Mouse (Mus musculus): ENCODE data around the gene Gucy2e. TPM values are rescaled to one million over a fixed set of nuclear protein-coding genes. Genes with fewer than 3 reads are reported as not detected.
A peak's percentile ranks its signal among the peaks of the same experiment; 100 is the strongest.

Gene Gucy2e
- polyA plus RNA-seq, 1 experiment, result not detected

GRCm38 (mm10) chr11:69249131-69249530 lies 12.3 kb upstream of the Gucy2e start:
- Histone ChIP-seq H3K4me3 (ENCODE audit: insufficient read depth, low read length) (no peak overlapping the region), H3K27ac (ENCODE audit: insufficient read depth, low read depth, low read length) (no peak overlapping the region), H3K4me1 (ENCODE audit: control insufficient read depth, insufficient read depth, low read length) (peaks cover 9% of the 10 kb centered on the region)
- TF ChIP-seq CTCF (IDR thresholded peaks at IDR 0.05; ENCODE audit: low read depth, low read length), result no peak
- TF ChIP-seq POLR2A (IDR thresholded peaks at IDR 0.05; ENCODE audit: borderline replicate concordance, low read depth, low read length), result no peak

GRCm38 (mm10) chr11:69245643-69246042 lies 8.8 kb upstream of the Gucy2e start:
- H3K27ac ChIP-seq (ENCODE audit: insufficient read depth, low read depth, low read length), result peak overlapping the region; percentile 83
- no peak for TF ChIP-seq POLR2A (IDR thresholded peaks at IDR 0.05; ENCODE audit: borderline replicate concordance, low read depth, low read length)
- no peak for TF ChIP-seq CTCF (IDR thresholded peaks at IDR 0.05; ENCODE audit: low read depth, low read length)
- peaks cover 9% of the 10 kb centered on the region for H3K4me1 ChIP-seq (ENCODE audit: control insufficient read depth, insufficient read depth, low read length)
- peak overlapping the region; percentile 14; the same call in 1 of the 2 replicates for H3K4me3 ChIP-seq (ENCODE audit: insufficient read depth, low read length)

GRCm38 (mm10) chr11:69244911-69245310 lies 8.1 kb upstream of the Gucy2e start:
- Histone ChIP-seq H3K27ac (ENCODE audit: insufficient read depth, low read depth, low read length) (no peak overlapping the region), H3K4me3 (ENCODE audit: insufficient read depth, low read length) (no peak overlapping the region; the same call in 1 of the 2 replicates), H3K4me1 (ENCODE audit: control insufficient read depth, insufficient read depth, low read length) (peaks cover 9% of the 10 kb centered on the region)
- no peak for TF ChIP-seq POLR2A (IDR thresholded peaks at IDR 0.05; ENCODE audit: borderline replicate concordance, low read depth, low read length)
- no peak for TF ChIP-seq CTCF (IDR thresholded peaks at IDR 0.05; ENCODE audit: low read depth, low read length)

DNA sequence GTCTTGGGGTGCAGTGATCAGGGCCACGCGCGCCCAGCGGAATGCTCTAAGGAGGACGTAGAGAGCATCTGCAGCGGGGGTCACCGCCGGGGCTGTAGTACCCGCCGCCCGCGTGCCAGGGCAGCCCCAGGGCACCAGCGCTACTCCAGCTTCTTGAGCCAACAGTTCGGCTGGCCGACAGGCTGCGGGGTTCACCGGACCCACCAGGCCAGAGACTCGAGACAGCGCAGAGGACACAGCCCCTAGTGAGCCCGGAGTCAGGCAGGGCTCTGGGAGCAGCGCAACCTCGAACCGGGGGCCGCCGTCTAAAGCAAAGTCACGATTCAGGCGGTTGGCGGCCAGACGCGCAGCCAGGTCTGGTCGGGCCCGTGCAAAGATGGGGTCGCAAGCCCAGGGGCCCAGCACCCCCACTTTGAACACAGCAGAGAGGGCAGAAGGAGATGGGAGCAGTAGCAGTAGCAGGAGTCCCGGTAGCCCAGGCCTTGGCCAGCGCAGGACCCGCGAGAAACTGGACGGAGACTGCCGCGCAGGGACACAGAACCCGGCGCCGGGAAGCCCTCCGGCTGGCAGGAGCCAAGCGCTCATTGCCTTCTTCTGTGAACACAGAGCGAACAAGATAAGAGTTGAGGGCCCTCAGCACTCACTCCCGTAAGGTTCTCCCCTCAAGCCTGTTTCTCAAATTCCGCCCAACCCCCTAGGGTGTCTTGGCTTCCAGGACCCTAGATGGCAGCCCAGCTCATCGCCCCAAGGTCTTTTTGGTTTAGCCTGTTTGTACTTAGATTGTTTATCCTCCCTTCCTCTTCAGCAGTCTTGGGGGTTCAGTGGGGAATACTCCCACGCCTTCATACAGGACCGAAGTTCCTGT lies 543 bp downstream of the Gucy2e start:
- no peaks in the 10 kb centered on the region; the same call in 1 of the 2 replicates for H3K4me1 ChIP-seq (ENCODE audit: control insufficient read depth, insufficient read depth, low read length)
- peak overlapping the region; percentile 41 for H3K4me3 ChIP-seq (ENCODE audit: insufficient read depth, low read length)
- TF ChIP-seq CTCF (IDR thresholded peaks at IDR 0.05; ENCODE audit: low read depth, low read length) (no peak), POLR2A (IDR thresholded peaks at IDR 0.05; ENCODE audit: borderline replicate concordance, low read depth, low read length) (no peak)
- H3K27ac ChIP-seq (ENCODE audit: insufficient read depth, low read depth, low read length), result no peak overlapping the region

DNA sequence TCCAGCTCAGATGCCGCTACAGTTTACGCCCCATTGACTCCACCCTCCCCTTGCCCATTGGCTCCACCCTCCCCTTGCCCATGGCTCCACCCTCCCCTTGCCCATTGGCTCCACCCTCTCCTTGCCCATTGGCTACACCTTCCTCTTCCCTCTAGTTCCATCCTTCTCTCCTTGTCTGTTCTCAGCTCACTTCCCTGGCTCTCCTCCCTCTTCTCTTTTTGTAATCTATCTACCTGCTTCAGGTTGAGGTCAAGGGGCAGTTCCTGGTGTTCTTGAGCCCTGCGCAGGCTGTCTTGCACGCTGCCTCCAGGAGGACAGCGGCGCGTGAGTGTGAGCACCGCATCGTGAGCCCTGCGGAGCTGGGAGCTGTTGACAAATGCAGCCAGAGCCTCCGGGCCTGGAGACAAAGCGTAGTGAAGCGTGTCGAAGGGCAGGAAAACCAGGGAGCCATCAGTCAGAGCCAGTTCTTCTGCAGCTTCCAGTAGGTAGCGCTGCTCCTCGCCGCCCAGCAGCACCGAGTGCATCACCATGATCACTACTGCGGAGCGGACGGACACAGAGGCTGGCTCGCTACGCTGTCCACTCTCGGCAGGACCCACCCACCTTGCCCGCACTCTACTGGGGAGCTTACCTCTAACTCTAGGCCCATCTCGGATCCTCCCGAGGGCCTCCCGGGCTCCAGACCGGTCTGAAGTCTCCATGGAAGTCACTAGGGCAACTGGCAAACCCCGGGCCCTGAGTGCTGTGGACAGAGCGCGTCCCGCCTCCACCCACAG lies 1.4 kb downstream of the Gucy2e start:
- no peak for TF ChIP-seq CTCF (IDR thresholded peaks at IDR 0.05; ENCODE audit: low read depth, low read length)
- TF ChIP-seq POLR2A (IDR thresholded peaks at IDR 0.05; ENCODE audit: borderline replicate concordance, low read depth, low read length), result no peak
- H3K4me1 ChIP-seq (ENCODE audit: control insufficient read depth, insufficient read depth, low read length), result no peaks in the 10 kb centered on the region; the same call in 1 of the 2 replicates
- H3K4me3 ChIP-seq (ENCODE audit: insufficient read depth, low read length), result peak overlapping the region; percentile 41
- H3K27ac ChIP-seq (ENCODE audit: insufficient read depth, low read depth, low read length), result no peak overlapping the region

- Histone ChIP-seq H3K4me3 (ENCODE audit: insufficient read depth, low read length) (no peak overlapping the region), H3K27ac (ENCODE audit: insufficient read depth, low read depth, low read length) (no peak overlapping the region), H3K4me1 (ENCODE audit: control insufficient read depth, insufficient read depth, low read length) (no peaks in the 10 kb centered on the region; the same call in 1 of the 2 replicates)
- TF ChIP-seq POLR2A (IDR thresholded peaks at IDR 0.05; ENCODE audit: borderline replicate concordance, low read depth, low read length) (no peak), CTCF (IDR thresholded peaks at IDR 0.05; ENCODE audit: low read depth, low read length) (no peak)
Measured at GRCm38 (mm10) chr11:69233141-69233540, 3.7 kb downstream of the Gucy2e start.

GRCm38 (mm10) chr11:69230420-69230819 lies 6.4 kb downstream of the Gucy2e start:
- no peaks in the 10 kb centered on the region; the same call in 1 of the 2 replicates for H3K4me1 ChIP-seq (ENCODE audit: control insufficient read depth, insufficient read depth, low read length)
- TF ChIP-seq POLR2A (IDR thresholded peaks at IDR 0.05; ENCODE audit: borderline replicate concordance, low read depth, low read length) (no peak), CTCF (IDR thresholded peaks at IDR 0.05; ENCODE audit: low read depth, low read length) (no peak)
- H3K4me3 ChIP-seq (ENCODE audit: insufficient read depth, low read length), result no peak overlapping the region
- no peak overlapping the region for H3K27ac ChIP-seq (ENCODE audit: insufficient read depth, low read depth, low read length)

GRCm38 (mm10) chr11:69225715-69226114 lies 11.1 kb downstream of the Gucy2e start:
- no peak for TF ChIP-seq POLR2A (IDR thresholded peaks at IDR 0.05; ENCODE audit: borderline replicate concordance, low read depth, low read length)
- no peak for TF ChIP-seq CTCF (IDR thresholded peaks at IDR 0.05; ENCODE audit: low read depth, low read length)
- Histone ChIP-seq H3K4me1 (ENCODE audit: control insufficient read depth, insufficient read depth, low read length) (peaks cover 6% of the 10 kb centered on the region; the same call in 1 of the 2 replicates), H3K4me3 (ENCODE audit: insufficient read depth, low read length) (no peak overlapping the region), H3K27ac (ENCODE audit: insufficient read depth, low read depth, low read length) (no peak overlapping the region)

- TF ChIP-seq POLR2A (IDR thresholded peaks at IDR 0.05; ENCODE audit: borderline replicate concordance, low read depth, low read length), result no peak
- no peak for TF ChIP-seq CTCF (IDR thresholded peaks at IDR 0.05; ENCODE audit: low read depth, low read length)
- no peak overlapping the region for H3K4me3 ChIP-seq (ENCODE audit: insufficient read depth, low read length)
- H3K27ac ChIP-seq (ENCODE audit: insufficient read depth, low read depth, low read length), result no peak overlapping the region
- H3K4me1 ChIP-seq (ENCODE audit: control insufficient read depth, insufficient read depth, low read length), result peaks cover 10% of the 10 kb centered on the region; the same call in 1 of the 2 replicates
Measured at GRCm38 (mm10) chr11:69223101-69223500, 13.7 kb downstream of the Gucy2e start.

All from bone marrow macrophage, adult 2 months (primary cell).